Mouse (Mus musculus) bone marrow macrophage, adult 2 months (primary cell): ENCODE results near the gene Fam186b.

Source experiments
- CTCF ChIP-seq: IDR thresholded peaks from 2 replicates; pipeline ENCODE4 v1.5.1; 2012; ENCODE audit warnings: low read depth, mild to moderate bottlenecking, low read length, moderate library complexity
- POLR2A ChIP-seq: IDR thresholded peaks from 2 replicates; pipeline ENCODE4 v1.6.1; 2012; ENCODE audit warnings: mild to moderate bottlenecking, low read depth, low read length, borderline replicate concordance

GRCm38 (mm10) chr15:99262702-99263101, 33.0 kb downstream of the Fam186b start:
- TF ChIP-seq POLR2A (no peak), CTCF (no peak)
